Mouse (Mus musculus) stomach, embryonic 14.5 days (tissue): ENCODE measurements at regions not wholly inside any gene's neighbourhood (a gene's known extent, or its start where the extent isn't known, plus 50 kb on each side); places are given as distances from the start of the nearest gene placed in this dataset.

Source experiments
- ATAC-seq: fragments of 200-750 bp; cut with Nextera tagmentation; 2 replicates; pipeline ENCODE4 v1.8.0; 2017; ENCODE audit warnings: low read depth, moderate TSS enrichment; ENCODE audit not compliant: insufficient number of reproducible peaks, insufficient read depth, low FRiP score
- H3K27ac ChIP-seq: fragments of 300-500 bp; sonication (generic); 2 replicates; pipeline ENCODE4 v1.5.1; 2014; ENCODE audit warnings: mild to moderate bottlenecking, low read length, moderate library complexity, mixed read lengths
- H3K27me3 ChIP-seq: fragments of 300-500 bp; sonication (generic); 2 replicates; pipeline ENCODE4 v1.6.1; 2014; ENCODE audit warnings: low read length, control low read depth, mixed read lengths; ENCODE audit not compliant: control insufficient read depth, insufficient read depth
- H3K36me3 ChIP-seq: fragments of 300-500 bp; sonication (generic); 2 replicates; pipeline ENCODE4 v1.6.1; 2014; ENCODE audit warnings: mild to moderate bottlenecking, control low read depth, low read length, moderate library complexity, mixed read lengths; ENCODE audit not compliant: control insufficient read depth, insufficient read depth
- H3K4me1 ChIP-seq: fragments of 300-500 bp; sonication (generic); 2 replicates; pipeline ENCODE4 v1.6.1; 2014; ENCODE audit warnings: low read length, control low read depth, mixed read lengths; ENCODE audit not compliant: control insufficient read depth, insufficient read depth
- H3K4me2 ChIP-seq: fragments of 300-500 bp; sonication (generic); replicated peaks from 2 replicates; pipeline ENCODE4 v1.6.1; 2014; ENCODE audit warnings: low read depth, low read length, control low read depth
- H3K4me3 ChIP-seq: fragments of 300-500 bp; sonication (generic); 2 replicates; pipeline ENCODE4 v1.5.1; 2014; ENCODE audit warnings: low read depth, low read length, control low read depth
- H3K9ac ChIP-seq: fragments of 300-500 bp; sonication (generic); replicated peaks from 2 replicates; pipeline ENCODE4 v1.6.1; 2014; ENCODE audit warnings: low read depth, mild to moderate bottlenecking, control low read depth, low read length, moderate library complexity, mixed read lengths
- H3K9me3 ChIP-seq: fragments of 300-500 bp; sonication (generic); 2 replicates; pipeline ENCODE4 v1.6.1; 2016; ENCODE audit warnings: low read depth, low read length, control low read depth; ENCODE audit not compliant: control insufficient read depth
- WGBS: fragments of 180-500 bp; shearing (Covaris S2); extraction: QIAGEN DNeasy Blood & Tissue Kit; methylation state at CpG from one replicate; pipeline ENCODE4 v1.1.7; 2014; 5-methylcytosine and 5-hydroxymethylcytosine counted together

DNA sequence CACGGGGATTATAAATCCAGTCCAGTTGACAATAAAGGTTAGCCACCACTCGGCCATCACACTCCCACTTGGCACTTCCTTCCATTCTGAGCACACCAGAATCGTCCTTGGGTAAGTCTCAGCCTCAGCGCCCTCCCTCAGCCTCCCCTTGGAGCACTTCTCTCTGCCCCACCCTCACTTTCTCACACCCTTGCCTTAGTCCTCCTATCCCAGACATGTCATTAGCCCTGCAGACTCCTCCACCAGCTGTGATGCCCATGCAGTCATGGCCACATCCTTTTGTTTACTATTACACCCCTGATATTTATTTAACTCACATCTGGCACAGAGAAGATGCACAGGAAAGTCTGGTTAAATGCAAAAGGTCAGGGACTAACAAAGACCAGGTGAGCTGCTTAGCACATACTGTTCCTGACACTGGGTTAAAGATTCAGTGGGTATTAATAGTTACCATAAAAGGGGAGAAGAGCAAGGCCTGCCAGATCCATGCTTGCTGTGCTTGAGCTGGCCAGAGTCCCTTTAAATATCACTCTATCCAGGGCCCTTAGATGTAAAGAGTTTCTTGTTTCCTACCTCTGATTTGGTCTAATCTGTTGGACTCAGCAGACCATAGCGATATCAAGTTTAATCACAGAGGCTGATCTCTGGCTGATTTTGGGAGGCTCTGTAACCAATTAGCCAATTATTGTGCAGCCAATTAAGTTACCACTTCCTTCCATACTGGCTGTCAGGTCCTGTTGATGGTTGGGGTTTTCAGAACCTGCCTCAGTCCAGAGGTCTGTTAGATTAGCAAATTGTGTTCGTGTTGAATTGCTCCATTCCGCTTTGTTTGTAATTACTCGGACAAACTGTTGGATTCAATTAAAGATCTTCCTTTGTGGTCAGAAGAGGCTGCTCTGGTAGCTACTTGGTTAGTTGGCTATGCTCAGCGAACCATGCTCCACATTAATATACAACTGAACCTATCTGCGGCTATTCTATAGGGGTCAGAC, 518.0 kb upstream of the Tmem132c start:
- no peak for ATAC-seq
- Histone ChIP-seq H3K4me3 (no peak overlapping the region), H3K9me3 (no peaks in the 10 kb centered on the region), H3K4me1 (no peaks in the 10 kb centered on the region), H3K9ac (no peak overlapping the region), H3K4me2 (no peak overlapping the region), H3K27me3 (no peaks in the 10 kb centered on the region), H3K36me3 (no peaks in the 10 kb centered on the region), H3K27ac (no peak overlapping the region)
- 67% methylated on average over 10 of the region's 10 CpGs for WGBS

DNA sequence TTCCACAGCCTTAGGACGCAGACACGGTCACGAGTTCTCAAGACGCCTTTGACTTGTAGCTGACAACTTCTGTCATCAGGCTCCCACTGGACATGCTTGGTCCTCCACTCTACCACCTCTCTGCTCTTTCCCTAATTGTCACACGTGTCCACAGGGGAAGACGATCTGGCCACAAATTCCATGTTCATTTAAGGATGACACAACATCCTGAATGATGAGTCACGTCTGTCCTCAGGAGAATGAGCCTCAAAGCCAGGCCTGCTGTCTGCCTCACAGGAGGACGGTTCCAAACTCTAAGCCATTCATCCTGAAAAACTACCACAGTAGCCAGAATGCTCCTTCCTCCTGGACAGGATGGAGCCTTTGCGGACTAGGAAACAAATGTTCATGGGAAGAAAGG, 517.3 kb upstream of the Tmem132c start:
- H3K36me3 ChIP-seq: no peaks in the 10 kb centered on the region
- no peak for ATAC-seq
- H3K27me3 ChIP-seq: no peaks in the 10 kb centered on the region
- H3K9ac ChIP-seq: no peak overlapping the region
- no peaks in the 10 kb centered on the region for H3K9me3 ChIP-seq
- WGBS: 76% methylated on average over 9 of the region's 9 CpGs
- no peak overlapping the region for H3K4me3 ChIP-seq
- H3K4me2 ChIP-seq: no peak overlapping the region
- H3K27ac ChIP-seq: no peak overlapping the region
- no peaks in the 10 kb centered on the region for H3K4me1 ChIP-seq

DNA sequence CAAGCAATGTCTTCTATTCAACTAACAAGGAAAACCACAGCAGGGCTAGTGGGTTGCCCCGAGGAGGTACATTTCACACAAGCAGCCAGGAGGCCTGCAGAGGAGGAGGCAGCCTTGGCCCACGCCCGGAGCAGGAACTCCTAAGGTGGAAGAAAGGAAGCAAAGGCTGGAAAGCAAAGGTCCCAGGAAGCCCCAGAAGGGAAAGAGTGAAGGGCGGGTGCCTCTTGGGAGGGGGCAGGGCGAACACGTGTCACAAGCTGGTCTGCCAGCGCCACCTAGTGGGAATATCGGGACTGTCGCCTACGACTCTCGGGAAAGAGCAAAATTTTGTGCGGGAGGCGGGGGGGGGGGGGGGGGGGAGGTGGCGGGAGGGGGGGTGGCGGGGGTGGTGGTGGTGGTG, 508.1 kb upstream of the Tmem132c start:
- no peaks in the 10 kb centered on the region for H3K4me1 ChIP-seq
- H3K4me3 ChIP-seq: peak overlapping the region; percentile 9; the same call in 1 of the 2 replicates
- H3K9ac ChIP-seq: no peak overlapping the region
- H3K27ac ChIP-seq: no peak overlapping the region
- peak overlapping the region; percentile 39 for H3K4me2 ChIP-seq
- ATAC-seq: no peak
- H3K27me3 ChIP-seq: no peaks in the 10 kb centered on the region
- H3K36me3 ChIP-seq: no peaks in the 10 kb centered on the region
- WGBS: 3% methylated on average over 11 of the region's 15 CpGs
- no peaks in the 10 kb centered on the region for H3K9me3 ChIP-seq

DNA sequence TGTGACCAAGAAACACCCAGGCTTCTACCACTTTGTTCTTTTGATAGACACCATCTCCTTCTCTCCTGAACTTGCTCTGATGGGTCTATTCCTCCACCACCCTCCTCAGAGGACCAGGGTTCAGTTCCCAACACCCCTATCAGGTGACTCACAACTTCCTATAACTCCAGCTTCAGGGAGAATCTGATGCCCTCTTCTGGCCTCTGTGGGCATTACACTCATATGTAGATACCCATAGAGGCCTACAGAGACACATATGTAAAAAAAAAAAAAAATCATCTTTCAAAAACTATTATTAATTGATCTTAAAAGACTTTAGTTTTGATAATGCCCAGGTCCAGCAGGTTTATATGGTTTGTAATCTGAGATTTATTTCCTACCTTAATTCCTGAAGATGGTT, 505.9 kb upstream of the Tmem132c start:
- Histone ChIP-seq H3K27me3 (no peaks in the 10 kb centered on the region), H3K36me3 (no peaks in the 10 kb centered on the region), H3K4me3 (no peak overlapping the region), H3K27ac (no peak overlapping the region), H3K4me2 (no peak overlapping the region), H3K9me3 (no peaks in the 10 kb centered on the region), H3K9ac (no peak overlapping the region), H3K4me1 (no peaks in the 10 kb centered on the region)
- no peak for ATAC-seq

DNA sequence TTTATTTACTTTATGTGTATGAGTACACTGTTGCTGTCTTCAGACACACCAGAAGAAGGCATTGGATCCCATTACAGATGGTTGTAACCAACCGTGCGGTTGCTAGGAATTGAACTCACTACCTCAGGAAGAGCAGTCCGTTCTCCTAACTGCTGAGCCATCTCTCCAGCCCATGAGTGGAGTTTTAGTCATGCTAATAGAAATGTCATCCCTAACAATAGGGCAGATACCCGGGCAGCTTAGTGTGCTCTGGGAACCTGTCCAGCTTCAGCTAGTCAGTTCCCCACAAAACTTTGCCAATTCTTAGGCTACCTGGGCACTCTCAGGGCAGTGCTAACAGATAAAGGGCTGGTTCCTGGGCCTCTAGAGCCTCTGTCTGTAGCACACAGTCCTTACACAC, 503.9 kb upstream of the Tmem132c start:
- H3K4me3 ChIP-seq: no peak overlapping the region
- H3K4me1 ChIP-seq: no peaks in the 10 kb centered on the region
- WGBS: 76% methylated on average over 4 of the region's 4 CpGs
- H3K36me3 ChIP-seq: no peaks in the 10 kb centered on the region
- H3K4me2 ChIP-seq: no peak overlapping the region
- no peak overlapping the region for H3K27ac ChIP-seq
- H3K9me3 ChIP-seq: no peaks in the 10 kb centered on the region
- no peaks in the 10 kb centered on the region for H3K27me3 ChIP-seq
- ATAC-seq: no peak
- no peak overlapping the region for H3K9ac ChIP-seq

DNA sequence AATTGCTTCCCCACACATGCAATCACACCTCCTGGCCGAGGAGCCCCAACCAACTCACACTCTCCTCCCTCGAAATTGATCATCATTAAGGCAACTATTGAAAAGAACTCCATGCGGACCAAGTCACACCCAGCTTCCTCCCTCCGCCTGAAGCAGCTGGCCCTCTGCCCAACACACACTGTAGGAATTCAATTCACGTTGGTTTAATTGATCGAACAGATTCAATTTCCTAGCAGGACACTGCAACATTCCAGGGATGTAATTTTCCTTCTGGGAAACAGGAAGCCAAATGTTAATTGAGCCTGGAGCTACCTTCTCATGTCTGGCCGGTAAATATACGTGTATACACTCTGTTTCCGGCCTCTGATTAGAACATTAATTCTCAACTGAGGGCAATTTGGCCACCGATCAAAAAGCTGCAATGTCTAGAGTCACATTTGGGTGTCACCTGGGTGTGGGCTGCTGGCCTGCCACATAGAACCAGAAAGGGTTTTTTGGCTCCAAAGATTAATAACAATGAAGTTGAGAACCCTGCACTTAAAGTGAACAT, 500.7 kb upstream of the Tmem132c start:
- 53% methylated on average over 10 of the region's 10 CpGs for WGBS
- no peak overlapping the region for H3K4me3 ChIP-seq
- no peak overlapping the region for H3K27ac ChIP-seq
- no peak for ATAC-seq
- H3K27me3 ChIP-seq: no peaks in the 10 kb centered on the region
- H3K4me2 ChIP-seq: no peak overlapping the region
- H3K9me3 ChIP-seq: no peaks in the 10 kb centered on the region
- no peak overlapping the region for H3K9ac ChIP-seq
- no peaks in the 10 kb centered on the region for H3K36me3 ChIP-seq
- H3K4me1 ChIP-seq: no peaks in the 10 kb centered on the region

DNA sequence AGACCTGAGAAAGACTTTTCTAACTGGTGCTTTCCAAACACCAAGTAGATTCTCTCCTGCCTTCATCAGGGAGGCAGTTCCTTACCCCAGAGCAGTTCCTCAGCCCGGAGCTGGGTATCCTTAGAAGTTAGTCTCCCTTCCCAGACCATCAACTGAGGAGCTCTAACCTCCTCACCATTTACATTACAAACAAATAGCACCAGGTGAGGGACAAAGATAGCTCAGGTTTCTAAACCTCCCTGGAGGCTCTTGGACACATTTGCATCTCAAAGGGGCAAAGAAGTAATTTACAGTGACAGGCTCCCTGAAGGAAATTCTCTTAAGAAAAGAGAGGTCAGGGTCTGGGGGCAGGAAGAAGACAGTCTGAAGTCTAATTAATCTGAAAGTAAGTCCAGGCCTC, 486.5 kb upstream of the Tmem132c start:
- Histone ChIP-seq H3K27ac (no peak overlapping the region), H3K4me3 (no peak overlapping the region), H3K36me3 (no peaks in the 10 kb centered on the region), H3K27me3 (no peaks in the 10 kb centered on the region), H3K4me2 (no peak overlapping the region), H3K9ac (no peak overlapping the region), H3K9me3 (no peaks in the 10 kb centered on the region), H3K4me1 (no peaks in the 10 kb centered on the region)
- 18% methylated on average over 1 of the region's 1 CpGs for WGBS
- no peak for ATAC-seq

DNA sequence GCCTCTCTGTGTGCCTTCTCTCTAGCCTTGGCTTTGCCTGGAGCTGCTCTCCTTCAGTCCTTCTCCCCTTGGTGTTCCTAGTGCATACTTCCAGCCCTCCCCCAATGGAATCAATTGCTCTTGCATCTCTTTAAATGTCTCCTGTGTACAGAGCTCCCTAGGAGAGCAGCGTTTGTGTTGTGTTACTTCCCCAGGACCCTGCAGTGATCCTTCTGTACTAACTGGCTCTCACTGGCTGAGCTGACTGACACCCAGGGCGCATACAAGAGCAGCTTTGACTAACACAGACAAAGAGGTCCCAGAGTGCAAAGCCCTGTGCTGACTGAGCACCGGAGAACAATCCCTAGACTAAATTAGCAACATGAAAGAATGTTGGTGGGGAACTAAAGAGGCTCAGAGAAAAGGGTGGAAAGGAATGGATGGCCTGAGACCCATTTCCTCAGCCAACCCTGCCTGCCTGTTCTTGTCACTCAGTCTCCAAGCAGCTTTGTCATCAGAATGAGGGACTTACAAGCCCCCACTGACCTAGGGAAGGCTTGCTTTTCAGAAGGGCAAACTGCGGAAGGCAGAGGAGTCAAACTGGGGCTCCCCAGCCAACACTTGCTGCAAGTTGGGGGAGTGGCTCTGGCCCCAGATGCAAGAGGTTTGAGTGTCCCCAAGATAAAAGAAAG, 476.4 kb upstream of the Tmem132c start:
- Histone ChIP-seq H3K36me3 (no peaks in the 10 kb centered on the region), H3K4me3 (no peak overlapping the region), H3K27ac (no peak overlapping the region), H3K9ac (no peak overlapping the region), H3K4me2 (no peak overlapping the region), H3K9me3 (no peaks in the 10 kb centered on the region), H3K4me1 (no peaks in the 10 kb centered on the region), H3K27me3 (no peaks in the 10 kb centered on the region)
- ATAC-seq: no peak
- 26% methylated on average over 4 of the region's 4 CpGs for WGBS
